Mouse (Mus musculus) small intestine, adult 2 months (tissue): ENCODE data around the gene Ier5.

Experiments used
- CTCF ChIP-seq: fragments of 200-500 bp; IDR thresholded peaks from 2 replicates; pipeline ENCODE4 v1.5.1; 2012; ENCODE audit warnings: low read depth, mild to moderate bottlenecking, control low read depth, inconsistent platforms, low read length, moderate library complexity, mixed read lengths; ENCODE audit not compliant: insufficient replicate concordance, insufficient read length; ENCODE audit errors: extremely low read depth
- POLR2A ChIP-seq: fragments of 200-500 bp; IDR thresholded peaks from 2 replicates; pipeline ENCODE4 v1.6.1; 2012; ENCODE audit warnings: low read depth, mild to moderate bottlenecking, control low read depth, inconsistent platforms, low read length, moderate library complexity

GRCm38 (mm10) chr1:155088046-155088445 is 11.4 kb downstream of the Ier5 start:
- no peak for TF ChIP-seq CTCF
- no peak for TF ChIP-seq POLR2A
